ENCODE assay signal across 27 mouse cellular contexts in genomic region chr7:67149707-67150106, GRCm38 (mm10).
DNase-seq lines count a peak whose midpoint lies in the region; ATAC-seq and TF ChIP-seq lines count a peak whose summit lies in the region.
"Had no signal": no experiment of that assay in that cellular context is flagged by ENCODE, and none has a peak within 500 bp of the region (broad histone marks: within the 10 kb centered on the region; RNA-seq: fewer than 3 reads in every experiment).

No protein-coding gene starts in this region.

- no peaks in the 10 kb centered on the region for H3K36me3 ChIP-seq in liver, adult 2 months (ENCODE audit: control insufficient read depth, insufficient read depth, low read length)
- no peaks in the 10 kb centered on the region for H3K36me3 ChIP-seq in liver, embryonic 16.5 days (ENCODE audit: control insufficient read depth, insufficient read depth)
- H3K36me3 ChIP-seq in liver, embryonic 12.5 days: no peaks in the 10 kb centered on the region
- H3K36me3 ChIP-seq in lung, embryonic 16.5 days (ENCODE audit: control insufficient read depth, insufficient read depth, low read length): no peaks in the 10 kb centered on the region
- no peaks in the 10 kb centered on the region for H3K36me3 ChIP-seq in lung, postnatal 0 days (ENCODE audit: insufficient read depth, low read length)
- H3K36me3 ChIP-seq in embryonic facial prominence, embryonic 10.5 days (replicated peaks): no peaks in the 10 kb centered on the region
- H3K36me3 ChIP-seq: forebrain, embryonic 10.5 days; forebrain, embryonic 12.5 days; G1E had no signal

- peak; percentile 75 for DNase-seq in liver, adult 2 months (ENCODE audit: extremely low read depth, low read depth, low spot score)
- no peak for DNase-seq in liver
- DNase-seq in lung, postnatal 0 days (ENCODE audit: low spot score): no peak
- peak; percentile 39 for DNase-seq in yolk sac, embryonic 10.5 days (ENCODE audit: low spot score)
- DNase-seq in embryonic facial prominence, embryonic 10.5 days (ENCODE audit: low spot score): no peak
- DNase-seq: adrenal gland, adult 8-10 months; adrenal gland, postnatal 14 days; adrenal gland, postnatal 36 days; B cell, adult 2 months; cerebellum, adult 11-12 months; cerebellum, adult 2 months; cerebellum, adult 9-10 months; cerebellum, postnatal 10 days; cerebellum, postnatal 25 days had no signal

- no peak overlapping the region for H3K9ac ChIP-seq in liver, adult 2 months (ENCODE audit: low read depth, low read length)
- H3K9ac ChIP-seq in liver, embryonic 16.5 days (ENCODE audit: low read depth, low read length): no peak overlapping the region
- H3K9ac ChIP-seq in liver, embryonic 12.5 days: no peak overlapping the region
- no peak overlapping the region for H3K9ac ChIP-seq in lung, embryonic 16.5 days (ENCODE audit: low read length)
- no peak overlapping the region for H3K9ac ChIP-seq in lung, postnatal 0 days (replicated peaks; ENCODE audit: low read depth)
- H3K9ac ChIP-seq: embryonic facial prominence, embryonic 13.5 days; embryonic facial prominence, embryonic 15.5 days; forebrain, embryonic 12.5 days had no signal

- H3K27me3 ChIP-seq in liver, adult 2 months (ENCODE audit: control insufficient read depth, insufficient read depth, low read length): no peaks in the 10 kb centered on the region
- no peaks in the 10 kb centered on the region for H3K27me3 ChIP-seq in liver, embryonic 16.5 days (ENCODE audit: control insufficient read depth, insufficient read depth, low read depth, low read length)
- H3K27me3 ChIP-seq in liver, embryonic 12.5 days (replicated peaks): no peaks in the 10 kb centered on the region
- H3K27me3 ChIP-seq in lung, embryonic 16.5 days (ENCODE audit: control insufficient read depth, insufficient read depth, low read depth, low read length): no peaks in the 10 kb centered on the region
- H3K27me3 ChIP-seq in lung, postnatal 0 days (replicated peaks; ENCODE audit: insufficient read depth, low read length): no peaks in the 10 kb centered on the region
- H3K27me3 ChIP-seq in embryonic facial prominence, embryonic 10.5 days (replicated peaks; ENCODE audit: low read depth, poor library complexity, severe bottlenecking): no peaks in the 10 kb centered on the region
- H3K27me3 ChIP-seq: embryonic facial prominence, embryonic 13.5 days; embryonic facial prominence, embryonic 15.5 days; forebrain, embryonic 12.5 days had no signal

- no peaks in the 10 kb centered on the region for H3K79me2 ChIP-seq in liver, adult 2 months (ENCODE audit: control insufficient read depth, insufficient read depth, low read length)

- WGBS in liver, adult 2 months: 52% methylated on average over 16 of the region's 16 CpGs
- WGBS in liver, embryonic 16.5 days (ENCODE audit: insufficient replicate concordance): 77% methylated on average over 16 of the region's 16 CpGs
- 82% methylated on average over 16 of the region's 16 CpGs for WGBS in liver, embryonic 12.5 days (ENCODE audit: insufficient replicate concordance)
- 73% methylated on average over 16 of the region's 16 CpGs for WGBS in lung, embryonic 16.5 days
- WGBS in lung, postnatal 0 days: 61% methylated on average over 16 of the region's 16 CpGs
- 94% methylated on average over 16 of the region's 16 CpGs for WGBS in embryonic facial prominence, embryonic 10.5 days

- H3K27ac ChIP-seq in liver, adult 2 months (replicated peaks; ENCODE audit: insufficient read depth, low read depth, low read length): no peak overlapping the region
- H3K27ac ChIP-seq in liver, embryonic 16.5 days (ENCODE audit: low read length): no peak overlapping the region
- no peak overlapping the region for H3K27ac ChIP-seq in liver, embryonic 12.5 days
- no peak overlapping the region for H3K27ac ChIP-seq in lung, embryonic 16.5 days (ENCODE audit: low read length)
- H3K27ac ChIP-seq in lung, postnatal 0 days (ENCODE audit: low read length): no peak overlapping the region
- no peak overlapping the region for H3K27ac ChIP-seq in embryonic facial prominence, embryonic 10.5 days (replicated peaks)
- H3K27ac ChIP-seq: embryonic facial prominence, embryonic 13.5 days; embryonic facial prominence, embryonic 15.5 days; forebrain, embryonic 10.5 days; forebrain, embryonic 12.5 days had no signal

- TF ChIP-seq POLR2A in liver, adult 2 months (IDR thresholded peaks at IDR 0.05; ENCODE audit: extremely low read depth, insufficient read depth, low read length): no peak

- no peak for TF ChIP-seq EP300 in lung, postnatal 0 days (IDR thresholded peaks at IDR 0.05)

- H3K4me3 ChIP-seq in liver, adult 2 months (ENCODE audit: insufficient read depth, low read depth, low read length): no peak overlapping the region
- H3K4me3 ChIP-seq in liver, embryonic 16.5 days (ENCODE audit: low read depth, low read length): no peak overlapping the region
- H3K4me3 ChIP-seq in liver, embryonic 12.5 days: no peak overlapping the region
- H3K4me3 ChIP-seq in lung, embryonic 16.5 days (ENCODE audit: low read length): no peak overlapping the region
- H3K4me3 ChIP-seq in lung, postnatal 0 days (ENCODE audit: low read depth, low read length): no peak overlapping the region
- no peak overlapping the region for H3K4me3 ChIP-seq in embryonic facial prominence, embryonic 10.5 days
- H3K4me3 ChIP-seq: embryonic facial prominence, embryonic 13.5 days; embryonic facial prominence, embryonic 15.5 days; erythroblast, embryonic 14.5 days; forebrain, embryonic 10.5 days; forebrain, embryonic 12.5 days had no signal

- no peaks in the 10 kb centered on the region for H3K4me1 ChIP-seq in liver, adult 2 months (ENCODE audit: control insufficient read depth, insufficient read depth, low read length)
- H3K4me1 ChIP-seq in liver, embryonic 16.5 days (ENCODE audit: control insufficient read depth, low read depth, low read length): no peaks in the 10 kb centered on the region
- no peaks in the 10 kb centered on the region for H3K4me1 ChIP-seq in liver, embryonic 12.5 days
- no peaks in the 10 kb centered on the region; the same call in 1 of the 2 replicates for H3K4me1 ChIP-seq in lung, embryonic 16.5 days (replicated peaks; ENCODE audit: control insufficient read depth, insufficient read depth, low read length)
- H3K4me1 ChIP-seq in lung, postnatal 0 days (ENCODE audit: insufficient read depth, low read depth, low read length): no peaks in the 10 kb centered on the region
- 0 out of 2 replicates have a peak, but pooled peaks cover 7% of the 10 kb centered on the region for H3K4me1 ChIP-seq in embryonic facial prominence, embryonic 10.5 days
- H3K4me1 ChIP-seq: forebrain, embryonic 10.5 days; forebrain, embryonic 12.5 days had no signal

- peak; percentile 41; the same call in 1 of the 2 replicates for ATAC-seq in liver, embryonic 16.5 days (ENCODE audit: low read depth)
- ATAC-seq in liver, embryonic 12.5 days: no peak
- no peak for ATAC-seq in lung, embryonic 16.5 days (ENCODE audit: low read depth)
- no peak for ATAC-seq in lung, postnatal 0 days
- ATAC-seq: activated CD4-positive, CD25-positive, alpha-beta regulatory T cell, adult 4 months; CD4-positive, CD25-positive, alpha-beta regulatory T cell, adult 4 months; forebrain, embryonic 14.5 days; Patski had no signal

- no peaks in the 10 kb centered on the region for H3K9me3 ChIP-seq in liver, embryonic 16.5 days (replicated peaks; ENCODE audit: control insufficient read depth, low read length)
- H3K9me3 ChIP-seq in liver, embryonic 12.5 days (replicated peaks): no peaks in the 10 kb centered on the region
- H3K9me3 ChIP-seq in lung, embryonic 16.5 days (ENCODE audit: control insufficient read depth, low read length): no peaks in the 10 kb centered on the region
- H3K9me3 ChIP-seq in lung, postnatal 0 days (ENCODE audit: low read length): no peaks in the 10 kb centered on the region
- no peaks in the 10 kb centered on the region; the same call in 1 of the 2 replicates for H3K9me3 ChIP-seq in embryonic facial prominence, embryonic 10.5 days
- H3K9me3 ChIP-seq: embryonic facial prominence, embryonic 15.5 days; forebrain, embryonic 10.5 days; forebrain, embryonic 12.5 days had no signal

- no peak overlapping the region for H3K4me2 ChIP-seq in liver, embryonic 16.5 days (ENCODE audit: low read depth, low read length)
- no peak overlapping the region for H3K4me2 ChIP-seq in liver, embryonic 12.5 days
- H3K4me2 ChIP-seq in lung, embryonic 16.5 days (ENCODE audit: low read depth, low read length): 0 out of 2 replicates have a peak overlapping the region, but pooled peaks have one; percentile 2
- no peak overlapping the region for H3K4me2 ChIP-seq in lung, postnatal 0 days (replicated peaks; ENCODE audit: low read depth, low read length)
- H3K4me2 ChIP-seq: embryonic facial prominence, embryonic 13.5 days; embryonic facial prominence, embryonic 15.5 days; forebrain, embryonic 12.5 days had no signal

- TF ChIP-seq CTCF in liver, adult 2 months (IDR thresholded peaks at IDR 0.05; ENCODE audit: low read depth, low read length): no peak
- no peak for TF ChIP-seq CTCF in lung, postnatal 0 days (IDR thresholded peaks at IDR 0.05)

Comparison
In these comparisons a context has a peak if more than half of its experiments do, and no peak if none do; other contexts are left out.
1. DNase-seq: peak in liver, adult 2 months (single experiment) and yolk sac, embryonic 10.5 days (single experiment); none in liver (single experiment), lung, postnatal 0 days (single experiment) and embryonic facial prominence, embryonic 10.5 days (single experiment).